Mouse (Mus musculus): Measurements from ENCODE around the gene Snx27. TPM values are rescaled to one million over a fixed set of nuclear protein-coding genes. Genes with fewer than 3 reads are reported as not detected.

The Snx27 gene
- total and polyA plus RNA-seq, 3 experiments: 23.1 to 35.3 (median 34.9) TPM

DNA sequence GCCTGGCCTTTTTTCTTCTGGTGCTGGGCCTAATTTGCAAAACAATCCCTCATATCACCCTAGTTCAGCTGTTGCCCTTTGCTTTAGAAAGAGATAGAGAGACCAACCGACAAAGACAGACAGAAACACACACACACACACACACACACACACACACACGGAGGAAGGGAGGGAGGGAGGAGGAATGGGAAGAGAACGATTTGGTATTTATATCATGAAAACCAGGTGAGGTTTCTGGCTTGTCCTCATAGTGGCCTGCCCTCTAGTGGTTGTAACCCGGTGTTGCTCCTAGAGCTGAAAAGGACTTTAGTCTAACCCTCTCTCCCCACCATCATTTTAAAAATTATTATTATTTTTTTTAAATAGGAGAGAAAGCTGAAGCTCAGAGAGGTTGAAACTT is 19.4 kb upstream of the Snx27 start:
- Histone ChIP-seq H3K27ac (ENCODE audit: insufficient read depth, low read depth) (no peak overlapping the region), H3K4me3 (replicated peaks in 1 of 3; ENCODE audit: low read depth in 2 of 3, low read length in 2 of 3, poor library complexity in 1 of 3) (no peak overlapping the region), H3K27me3 (replicated peaks) (no peaks in the 10 kb centered on the region), H3K9ac (ENCODE audit: insufficient read depth, low read depth) (no peak overlapping the region; the same call in 1 of the 2 replicates), H3K79me2 (replicated peaks; ENCODE audit: control insufficient read depth, extremely low read depth, insufficient read depth, poor library complexity, severe bottlenecking) (no peaks in the 10 kb centered on the region), H3K4me1 (ENCODE audit: control insufficient read depth in 1 of 2, insufficient read depth in 2 of 2) (peaks cover 0 to 9% of the 10 kb centered on the region in 2 experiments; a peak in 2 of 4 replicates), H3K4me2 (ENCODE audit: insufficient read depth, low read depth, poor library complexity, severe bottlenecking) (peak overlapping the region; percentile 86; the same call in 1 of the 2 replicates), H3K9me3 (replicated peaks; ENCODE audit: low read length) (no peaks in the 10 kb centered on the region), H3K36me3 (replicated peaks in 1 of 2; ENCODE audit: control insufficient read depth in 1 of 2, insufficient read depth in 1 of 2, low read length in 1 of 2) (no peaks in the 10 kb centered on the region)
- TF ChIP-seq USF2 (conservative IDR thresholded peaks at IDR 0.05; ENCODE audit: low read depth, low read length) (no peak), ETS1 (conservative IDR thresholded peaks at IDR 0.05; ENCODE audit: low read depth, low read length) (no peak), E2F4 (IDR thresholded peaks at IDR 0.05; ENCODE audit: insufficient replicate concordance, low read depth, low read length) (no peak), GABPA (IDR thresholded peaks at IDR 0.05; ENCODE audit: insufficient replicate concordance, low read depth, low read length) (no peak), POLR2AphosphoS2 (IDR thresholded peaks at IDR 0.05; ENCODE audit: low read depth, low read length) (no peak), ZNF384 (IDR thresholded peaks at IDR 0.05; ENCODE audit: low read depth, low read length) (no peak), CTCF (conservative IDR thresholded peaks at IDR 0.05 in 1 of 2, IDR thresholded peaks at IDR 0.05 in 1 of 2; ENCODE audit: low read depth in 2 of 2, low read length in 2 of 2) (peak; percentile 60 to 86; a peak in 3 of 4 replicates), KAT2A (IDR thresholded peaks at IDR 0.05; ENCODE audit: insufficient replicate concordance, low read length) (0 out of 2 replicates have a peak, but pooled peaks have one; percentile 29), MEF2A (IDR thresholded peaks at IDR 0.05; ENCODE audit: borderline replicate concordance, low read depth, low read length) (0 out of 2 replicates have a peak, but pooled peaks have one; percentile 48), TBP (conservative IDR thresholded peaks at IDR 0.05; ENCODE audit: low read depth, low read length) (no peak), BHLHE40 (IDR thresholded peaks at IDR 0.05; ENCODE audit: low read depth, low read length) (no peak), CHD1 (IDR thresholded peaks at IDR 0.05; ENCODE audit: low read depth, low read length) (no peak), POLR2A (IDR thresholded peaks at IDR 0.05; ENCODE audit: low read depth, low read length) (no peak), ZKSCAN1 (IDR thresholded peaks at IDR 0.05; ENCODE audit: borderline replicate concordance, low read depth, low read length) (no peak), ZMIZ1 (IDR thresholded peaks at IDR 0.05; ENCODE audit: low read depth, low read length) (no peak), JUND (conservative IDR thresholded peaks at IDR 0.05; ENCODE audit: low read depth, low read length) (no peak), SMC3 (IDR thresholded peaks at IDR 0.05; ENCODE audit: low read depth, low read length) (peak; percentile 82), JUN (IDR thresholded peaks at IDR 0.05; ENCODE audit: insufficient read depth, low read depth, low read length) (no peak), MAX (IDR thresholded peaks at IDR 0.05; ENCODE audit: low read length) (0 out of 2 replicates have a peak, but pooled peaks have one; percentile 13), MAZ (IDR thresholded peaks at IDR 0.05; ENCODE audit: low read depth, low read length) (peak; percentile 83), PAX5 (IDR thresholded peaks at IDR 0.05; ENCODE audit: low read length) (no peak), HCFC1 (IDR thresholded peaks at IDR 0.05; ENCODE audit: low read depth, low read length) (no peak), MXI1 (IDR thresholded peaks at IDR 0.05; ENCODE audit: low read depth, low read length) (0 out of 2 replicates have a peak, but pooled peaks have one; percentile 34), USF1 (IDR thresholded peaks at IDR 0.05; ENCODE audit: low read depth, low read length) (no peak), TCF12 (IDR thresholded peaks at IDR 0.05; ENCODE audit: low read depth, low read length) (peak; percentile 32; the same call in 1 of the 2 replicates), NRF1 (IDR thresholded peaks at IDR 0.05; ENCODE audit: low read depth, low read length) (no peak), MYC (IDR thresholded peaks at IDR 0.05; ENCODE audit: low read depth, low read length) (no peak), EP300 (IDR thresholded peaks at IDR 0.05; ENCODE audit: low read length) (no peak), RCOR1 (conservative IDR thresholded peaks at IDR 0.05; ENCODE audit: low read depth, low read length) (no peak), ZC3H11A (IDR thresholded peaks at IDR 0.05; ENCODE audit: low read depth, low read length) (peak; percentile 23; the same call in 1 of the 2 replicates), NELFE (IDR thresholded peaks at IDR 0.05; ENCODE audit: low read depth, low read length) (peak; percentile 37; the same call in 1 of the 2 replicates), ELF1 (IDR thresholded peaks at IDR 0.05; ENCODE audit: low read depth, low read length) (no peak), RAD21 (IDR thresholded peaks at IDR 0.05; ENCODE audit: low read depth, low read length) (peak; percentile 72), IRF4 (IDR thresholded peaks at IDR 0.05; ENCODE audit: low read depth, low read length) (peak; percentile 33; the same call in 1 of the 2 replicates), UBTF (IDR thresholded peaks at IDR 0.05; ENCODE audit: low read depth, low read length) (no peak), MAFK (IDR thresholded peaks at IDR 0.05; ENCODE audit: insufficient replicate concordance, low read length) (no peak), SIN3A (IDR thresholded peaks at IDR 0.05; ENCODE audit: low read length) (no peak), CHD2 (IDR thresholded peaks at IDR 0.05; ENCODE audit: low read length) (no peak)
- peak; percentile 65 for DNase-seq (ENCODE audit: extremely low read depth)
- dilution Hi-C loops (cut with MboI; ENCODE audit: extremely low pct_ligation_motif_present, extremely low pct_unique_long_range_greater_than_20kb, low sequenced_read_pairs): no loop called here
- in situ Hi-C loops (cut with MboI; ENCODE audit: low pct_ligation_motif_present, low pct_unique_long_range_greater_than_20kb, low sequenced_read_pairs): loop anchor here (25.0 kb wide), 1 partner anchor 140 kb away; no protein-coding TSS in a partner anchor

Data from CH12.LX (cell line).